Mouse (Mus musculus) G1E (cell line): ENCODE results near the gene Cox10.

Experiments used
- CTCF ChIP-seq: IDR thresholded peaks from 2 replicates; pipeline ENCODE4 v1.5.1; 2012; ENCODE audit warnings: low read depth, low read length, inconsistent platforms, mixed read lengths
- GATA1 ChIP-seq: IDR thresholded peaks from 2 replicates; pipeline ENCODE4 v1.6.1; 2012; ENCODE audit warnings: borderline replicate concordance, low read length, inconsistent platforms, mixed read lengths
- GATA2 ChIP-seq: IDR thresholded peaks from 2 replicates; pipeline ENCODE4 v1.6.1; 2012; ENCODE audit warnings: low read depth, low read length, inconsistent platforms, borderline replicate concordance
- TAL1 ChIP-seq: conservative IDR thresholded peaks from 2 replicates; pipeline ENCODE4 v1.6.1; 2012; ENCODE audit warnings: low read depth, low read length, inconsistent platforms, mixed read lengths

GRCm38 (mm10) chr11:63999431-63999830 lies 79.8 kb downstream of the Cox10 start:
- TF ChIP-seq GATA1 (no peak), CTCF (no peak), GATA2 (no peak), TAL1 (no peak)
